Mouse (Mus musculus) layer of hippocampus, postnatal 25 days (tissue): ENCODE results near the gene Nr1h2. TPM values are rescaled to one million over a fixed set of nuclear protein-coding genes. Genes with fewer than 3 reads are reported as not detected.

ENCODE experiments used
- microRNA-seq, 2 experiments: library from miRNA; unstranded; fragments of <30 nt; microRNA quantifications; one replicate each; pipeline ENCODE4 v1.2.0; 2021
- total RNA-seq, 2 experiments: library from RNA; stranded (reverse); gene quantifications; 2 replicates each; pipeline ENCODE4 v1.2.3; 2021

Gene Nr1h2
- total RNA-seq, 2 experiments from 2014 or later, result 60.6 to 66.3 TPM

Small RNA genes within 50 kb of the gene (microRNA-seq; reads per million reads assigned to microRNA genes)
- gene Mir7053, result 0.37 to 0.80 reads per million in 2 experiments

Other genes with a start within 250 kb of the Nr1h2 start
- gene Clec11a, start 247.0 kb downstream of the Nr1h2 start, total RNA-seq, result 1 to 10 TPM; 3.1 to 3.5 TPM
- gene Shank1, start 243.7 kb downstream of the Nr1h2 start, total RNA-seq, result 100 to 1,000 TPM; 502 to 670 TPM
- 10 to 100 TPM; 91.3 to 92.1 TPM for gene Syt3, start 169.8 kb downstream of the Nr1h2 start, total RNA-seq
- gene 1700008O03Rik, start 168.1 kb downstream of the Nr1h2 start, total RNA-seq, result 1 to 10 TPM; 3.8 to 4.1 TPM
- gene Lrrc4b, start 124.9 kb downstream of the Nr1h2 start, total RNA-seq, result 100 to 1,000 TPM; 322 to 333 TPM
- 10 to 100 TPM; 10.9 to 13.2 TPM for gene Aspdh, start 88.6 kb downstream of the Nr1h2 start, total RNA-seq
- 100 to 1,000 TPM; 102 to 107 TPM for gene Josd2, start 86.0 kb downstream of the Nr1h2 start, total RNA-seq
- 100 to 1,000 TPM; 207 to 212 TPM for gene Emc10, start 57.4 kb downstream of the Nr1h2 start, total RNA-seq
- gene Fam71e1, start 57.4 kb downstream of the Nr1h2 start, total RNA-seq, result 10 to 100 TPM; 18.6 to 22.8 TPM
- gene Mybpc2, start 29.3 kb downstream of the Nr1h2 start, total RNA-seq, result not detected
- under 1 TPM; 0.12 TPM for gene Spib, start 21.9 kb downstream of the Nr1h2 start, total RNA-seq
- gene Pold1, start 5.1 kb downstream of the Nr1h2 start, total RNA-seq, result 1 to 10 TPM; 7.3 to 8.9 TPM
- gene Napsa, start 18.4 kb upstream of the Nr1h2 start, total RNA-seq, result not detected
- 100 to 1,000 TPM; 167 to 190 TPM for gene Kcnc3, start 36.7 kb upstream of the Nr1h2 start, total RNA-seq
- 10 to 100 TPM; 25.0 to 31.0 TPM for gene Myh14, start 116.9 kb upstream of the Nr1h2 start, total RNA-seq
- not detected for gene Izumo2, start 154.8 kb upstream of the Nr1h2 start, total RNA-seq
- gene Vrk3, start 194.5 kb upstream of the Nr1h2 start, total RNA-seq, result 10 to 100 TPM; 33.8 to 35.0 TPM
- under 1 TPM; 0.31 to 0.37 TPM for gene Zfp473, start 197.1 kb upstream of the Nr1h2 start, total RNA-seq